Mouse (Mus musculus) midbrain, embryonic 16.5 days (tissue): ENCODE results near the gene Gm11213. TPM values are rescaled to one million over a fixed set of nuclear protein-coding genes. Genes with fewer than 3 reads are reported as not detected.

Experiments used
- ATAC-seq: fragments of 200-750 bp; cut with Nextera tagmentation; 2 replicates; pipeline ENCODE4 v1.8.0; 2017; ENCODE audit warnings: moderate TSS enrichment
- H3K27ac ChIP-seq: fragments of 300-500 bp; sonication (generic); 2 replicates; pipeline ENCODE4 v1.5.1; 2014; ENCODE audit warnings: mild to moderate bottlenecking, low read length, mixed read lengths
- H3K27me3 ChIP-seq: fragments of 300-500 bp; sonication (generic); 2 replicates; pipeline ENCODE4 v1.6.1; 2014; ENCODE audit warnings: low read depth, low read length, mixed read lengths; ENCODE audit not compliant: control insufficient read depth, insufficient read depth
- H3K36me3 ChIP-seq: fragments of 300-500 bp; sonication (generic); 2 replicates; pipeline ENCODE4 v1.6.1; 2014; ENCODE audit warnings: mild to moderate bottlenecking, low read length, moderate library complexity, mixed read lengths; ENCODE audit not compliant: control insufficient read depth, insufficient read depth
- H3K4me1 ChIP-seq: fragments of 300-500 bp; sonication (generic); 2 replicates; pipeline ENCODE4 v1.6.1; 2014; ENCODE audit warnings: mild to moderate bottlenecking, low read length, mixed read lengths; ENCODE audit not compliant: control insufficient read depth, insufficient read depth
- H3K4me2 ChIP-seq: fragments of 300-500 bp; sonication (generic); 2 replicates; pipeline ENCODE4 v1.6.1; 2014; ENCODE audit warnings: mild to moderate bottlenecking, low read length, mixed read lengths
- H3K4me3 ChIP-seq: fragments of 300-500 bp; sonication (generic); 2 replicates; pipeline ENCODE4 v1.5.1; 2014; ENCODE audit warnings: low read depth, mild to moderate bottlenecking, low read length, moderate library complexity, mixed read lengths
- H3K9ac ChIP-seq: fragments of 300-500 bp; sonication (generic); 2 replicates; pipeline ENCODE4 v1.6.1; 2014; ENCODE audit warnings: low read depth, low read length, mixed read lengths
- H3K9me3 ChIP-seq: fragments of 300-500 bp; sonication (generic); replicated peaks from 2 replicates; pipeline ENCODE4 v1.6.1; 2014; ENCODE audit warnings: mild to moderate bottlenecking, low read length, mixed read lengths; ENCODE audit not compliant: control insufficient read depth, poor library complexity, severe bottlenecking
- WGBS: fragments of 180-500 bp; shearing (Covaris S2); extraction: QIAGEN DNeasy Blood & Tissue Kit; methylation state at CpG from one replicate; pipeline ENCODE4 v1.1.7; 2014; 5-methylcytosine and 5-hydroxymethylcytosine counted together
- polyA plus RNA-seq: library from polyadenylated mRNA; unstranded; fragments of >200 nt; fragmentation: Nextera tagmentation; extraction: Ambion mirVana; gene quantifications from 2 replicates; pipeline ENCODE4 v1.2.1, GENCODE M21; 2015

Gene Gm11213
- polyA plus RNA-seq, 1 experiment from 2014 or later: not detected

GRCm38 (mm10) chr4:63556665-63557064, 48.4 kb downstream of the Gm11213 start:
- Histone ChIP-seq H3K4me3 (no peak overlapping the region), H3K9ac (no peak overlapping the region), H3K27me3 (no peaks in the 10 kb centered on the region), H3K36me3 (peaks cover 4% of the 10 kb centered on the region; the same call in 1 of the 2 replicates), H3K4me2 (no peak overlapping the region), H3K4me1 (peaks cover 7% of the 10 kb centered on the region; the same call in 1 of the 2 replicates), H3K9me3 (no peaks in the 10 kb centered on the region), H3K27ac (no peak overlapping the region)
- WGBS: 68% methylated on average over 5 of the region's 5 CpGs
- no peak for ATAC-seq

DNA sequence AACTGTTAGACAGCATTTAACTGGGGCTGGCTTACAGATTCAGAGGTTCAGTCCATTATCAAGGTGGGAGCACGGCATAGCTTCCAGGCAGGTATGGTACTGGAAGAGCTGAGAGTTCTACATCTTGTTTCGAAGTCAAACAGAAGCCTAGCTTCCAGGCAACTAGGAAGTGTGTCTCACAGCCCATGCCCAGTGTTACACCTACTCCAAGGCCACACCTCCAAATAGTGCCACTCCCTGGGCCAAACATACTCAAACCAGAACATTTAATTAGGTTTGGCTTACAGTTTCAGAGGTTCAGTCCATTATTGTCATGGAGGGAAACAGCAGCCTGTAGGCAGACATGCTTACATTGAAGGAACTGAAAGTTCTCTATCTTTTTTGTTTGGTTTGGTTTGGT, 50.0 kb downstream of the Gm11213 start:
- Histone ChIP-seq H3K4me3 (no peak overlapping the region), H3K27ac (no peak overlapping the region), H3K4me1 (peaks cover 7% of the 10 kb centered on the region; the same call in 1 of the 2 replicates), H3K9ac (no peak overlapping the region), H3K27me3 (no peaks in the 10 kb centered on the region), H3K9me3 (no peaks in the 10 kb centered on the region), H3K36me3 (peaks cover 11% of the 10 kb centered on the region; the same call in 1 of the 2 replicates), H3K4me2 (no peak overlapping the region)
- no peak for ATAC-seq
- 89% methylated on average over 2 of the region's 2 CpGs for WGBS

- WGBS: 38% methylated on average over 3 of the region's 3 CpGs
- H3K36me3 ChIP-seq: peaks cover 13% of the 10 kb centered on the region
Measured at GRCm38 (mm10) chr4:63554616-63555015, 50.4 kb downstream of the Gm11213 start.

GRCm38 (mm10) chr4:63553789-63554576, 51.1 kb downstream of the Gm11213 start:
- Histone ChIP-seq H3K27ac (no peak overlapping the region), H3K27me3 (no peaks in the 10 kb centered on the region), H3K4me3 (no peak overlapping the region), H3K9ac (no peak overlapping the region), H3K4me2 (no peak overlapping the region), H3K4me1 (peaks cover 5% of the 10 kb centered on the region; the same call in 1 of the 2 replicates), H3K9me3 (no peaks in the 10 kb centered on the region), H3K36me3 (peaks cover 19% of the 10 kb centered on the region)
- 24% methylated on average over 4 of the region's 4 CpGs for WGBS
- ATAC-seq: no peak

More at GRCm38 (mm10) chr4:63554616-63555015, 50.4 kb downstream of the Gm11213 start:
- Histone ChIP-seq H3K4me3 (no peak overlapping the region), H3K9me3 (no peaks in the 10 kb centered on the region), H3K27ac (no peak overlapping the region), H3K9ac (no peak overlapping the region), H3K27me3 (no peaks in the 10 kb centered on the region), H3K4me2 (no peak overlapping the region), H3K4me1 (peaks cover 7% of the 10 kb centered on the region; the same call in 1 of the 2 replicates)
- ATAC-seq: no peak

GRCm38 (mm10) chr4:63552865-63553264, 52.2 kb downstream of the Gm11213 start:
- H3K27me3 ChIP-seq: no peaks in the 10 kb centered on the region
- ATAC-seq: no peak
- no peak overlapping the region for H3K27ac ChIP-seq
- peaks cover 25% of the 10 kb centered on the region for H3K36me3 ChIP-seq
- H3K4me3 ChIP-seq: no peak overlapping the region
- H3K9ac ChIP-seq: no peak overlapping the region
- H3K4me1 ChIP-seq: 0 out of 2 replicates have a peak, but pooled peaks cover 2% of the 10 kb centered on the region
- H3K4me2 ChIP-seq: no peak overlapping the region
- H3K9me3 ChIP-seq: no peaks in the 10 kb centered on the region
- 95% methylated on average over 1 of the region's 1 CpGs for WGBS

DNA sequence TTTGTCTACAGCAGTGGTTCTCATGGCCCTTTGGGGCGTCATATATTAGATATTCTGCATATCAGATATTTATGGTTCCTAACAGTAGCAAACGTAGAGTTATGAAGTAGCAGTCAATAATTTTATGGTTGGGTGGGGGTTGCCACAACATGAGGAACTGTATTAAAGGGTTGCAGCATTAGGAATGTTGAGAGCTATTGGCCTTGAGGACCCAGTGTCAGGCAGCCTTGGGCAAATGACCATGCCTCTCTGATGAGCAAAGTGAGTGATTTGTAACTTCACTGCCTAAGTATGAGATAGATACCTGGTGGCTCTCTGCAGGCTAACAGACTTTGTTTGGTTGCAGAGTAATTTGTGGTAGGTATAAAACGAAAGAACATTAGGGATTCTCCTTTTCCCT, 54.2 kb downstream of the Gm11213 start:
- H3K36me3 ChIP-seq: peaks cover 25% of the 10 kb centered on the region
- no peak overlapping the region for H3K4me3 ChIP-seq
- no peaks in the 10 kb centered on the region for H3K9me3 ChIP-seq
- no peaks in the 10 kb centered on the region for H3K27me3 ChIP-seq
- no peak overlapping the region for H3K27ac ChIP-seq
- H3K4me2 ChIP-seq: no peak overlapping the region
- no peak overlapping the region for H3K9ac ChIP-seq
- H3K4me1 ChIP-seq: peaks cover 16% of the 10 kb centered on the region
- no peak for ATAC-seq
- 97% methylated on average over 3 of the region's 3 CpGs for WGBS

- Histone ChIP-seq H3K4me3 (no peak overlapping the region), H3K9me3 (no peaks in the 10 kb centered on the region), H3K9ac (no peak overlapping the region), H3K4me1 (peaks cover 25% of the 10 kb centered on the region), H3K27ac (no peak overlapping the region), H3K27me3 (no peaks in the 10 kb centered on the region), H3K36me3 (peaks cover 25% of the 10 kb centered on the region), H3K4me2 (no peak overlapping the region)
- 82% methylated on average over 3 of the region's 3 CpGs for WGBS
- ATAC-seq: no peak
Measured at GRCm38 (mm10) chr4:63548491-63548890, 56.6 kb downstream of the Gm11213 start.

GRCm38 (mm10) chr4:63547799-63548198, 57.3 kb downstream of the Gm11213 start:
- H3K9me3 ChIP-seq: no peaks in the 10 kb centered on the region
- peaks cover 25% of the 10 kb centered on the region for H3K4me1 ChIP-seq
- 80% methylated on average over 1 of the region's 1 CpGs for WGBS
- ATAC-seq: no peak
- H3K36me3 ChIP-seq: peaks cover 25% of the 10 kb centered on the region
- no peaks in the 10 kb centered on the region for H3K27me3 ChIP-seq
- no peak overlapping the region for H3K9ac ChIP-seq
- H3K4me2 ChIP-seq: no peak overlapping the region
- H3K4me3 ChIP-seq: no peak overlapping the region
- H3K27ac ChIP-seq: no peak overlapping the region
